Mouse (Mus musculus) heart, embryonic 14.5 days (tissue): ENCODE results near the gene Ano2. TPM values are rescaled to one million over a fixed set of nuclear protein-coding genes. Genes with fewer than 3 reads are reported as not detected.

Experiments
- ATAC-seq: fragments of 200-750 bp; cut with Nextera tagmentation; 2 replicates; pipeline ENCODE4 v1.8.0; 2017; ENCODE audit warnings: low read depth, moderate TSS enrichment; ENCODE audit not compliant: insufficient number of reproducible peaks, insufficient read depth, low FRiP score
- H3K27ac ChIP-seq, 2 experiments: fragments of 200-500 bp in 1 of 2; fragments of 300-500 bp in 1 of 2; sonication (generic) in 1 of 2; replicated peaks in 1 of 2; 2 replicates each; pipeline ENCODE4 v1.5.1; 2012 to 2014; ENCODE audit warnings: low read depth in 2 of 2, low read length in 2 of 2, control low read depth in 1 of 2, mild to moderate bottlenecking in 1 of 2, mixed read lengths in 1 of 2; ENCODE audit not compliant: control insufficient read depth in 1 of 2, insufficient read depth in 1 of 2
- H3K27me3 ChIP-seq: fragments of 300-500 bp; sonication (generic); 2 replicates; pipeline ENCODE4 v1.6.1; 2014; ENCODE audit warnings: mild to moderate bottlenecking, low read length, control low read depth; ENCODE audit not compliant: control insufficient read depth, insufficient read depth
- H3K36me3 ChIP-seq: fragments of 300-500 bp; sonication (generic); 2 replicates; pipeline ENCODE4 v1.6.1; 2014; ENCODE audit warnings: mild to moderate bottlenecking, control low read depth, low read length, mixed read lengths; ENCODE audit not compliant: control insufficient read depth, insufficient read depth
- H3K4me1 ChIP-seq, 2 experiments: fragments of 200-500 bp in 1 of 2; fragments of 300-500 bp in 1 of 2; sonication (generic) in 1 of 2; 2 replicates each; pipeline ENCODE4 v1.6.1; 2012 to 2014; ENCODE audit warnings: low read length in 2 of 2, control low read depth in 1 of 2, mixed read lengths in 1 of 2; ENCODE audit not compliant: control insufficient read depth in 2 of 2, insufficient read depth in 2 of 2
- H3K4me2 ChIP-seq: fragments of 300-500 bp; sonication (generic); 2 replicates; pipeline ENCODE4 v1.6.1; 2014; ENCODE audit warnings: mild to moderate bottlenecking, low read length
- H3K4me3 ChIP-seq, 2 experiments: fragments of 200-500 bp in 1 of 2; fragments of 300-500 bp in 1 of 2; sonication (generic) in 1 of 2; 2 replicates each; pipeline ENCODE4 v1.5.1; 2012 to 2014; ENCODE audit warnings: low read length in 2 of 2, mild to moderate bottlenecking in 2 of 2, control low read depth in 1 of 2, low read depth in 1 of 2, moderate library complexity in 1 of 2; ENCODE audit not compliant: control insufficient read depth in 1 of 2, insufficient read depth in 1 of 2
- H3K9ac ChIP-seq: fragments of 300-500 bp; sonication (generic); 2 replicates; pipeline ENCODE4 v1.6.1; 2014; ENCODE audit warnings: mild to moderate bottlenecking, low read length
- H3K9me3 ChIP-seq: fragments of 300-500 bp; sonication (generic); 2 replicates; pipeline ENCODE4 v1.6.1; 2016; ENCODE audit warnings: low read length, control low read depth; ENCODE audit not compliant: control insufficient read depth
- WGBS: fragments of 180-500 bp; shearing (Covaris S2); extraction: QIAGEN DNeasy Blood & Tissue Kit; methylation state at CpG from one replicate; pipeline ENCODE4 v1.1.7; 2014; 5-methylcytosine and 5-hydroxymethylcytosine counted together
- polyA plus RNA-seq: library from polyadenylated mRNA; unstranded; fragments of >200 nt; fragmentation: Nextera tagmentation; extraction: Ambion mirVana; gene quantifications from 2 replicates; pipeline ENCODE4 v1.2.1, GENCODE M21; 2014

Gene Ano2
- polyA plus RNA-seq, 1 experiment from 2014 or later: 0.38 TPM

DNA sequence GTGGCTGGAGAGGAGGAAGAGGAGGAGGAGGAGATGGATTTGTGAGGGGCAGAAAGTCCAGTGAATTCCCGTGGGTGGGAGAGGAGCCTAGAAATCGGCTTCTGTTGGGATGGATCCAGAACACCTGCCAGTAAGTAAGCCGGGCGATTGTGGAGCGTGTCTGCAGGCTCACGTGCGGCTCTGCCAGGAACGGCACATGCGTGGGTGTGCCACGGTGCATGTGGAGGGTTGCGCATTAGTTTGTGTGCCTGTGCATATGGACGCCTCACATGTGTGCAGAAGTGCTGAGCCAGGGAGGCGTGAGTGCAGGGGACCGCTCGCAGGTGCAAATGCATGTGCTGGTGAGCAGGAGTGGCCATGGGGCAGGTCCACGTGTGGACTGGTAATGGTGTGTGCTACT, 21.0 kb downstream of the Ano2 start:
- H3K4me3 ChIP-seq: no peak overlapping the region
- no peaks in the 10 kb centered on the region for H3K27me3 ChIP-seq
- no peak overlapping the region for H3K4me2 ChIP-seq
- H3K27ac ChIP-seq: no peak overlapping the region
- H3K9me3 ChIP-seq: no peaks in the 10 kb centered on the region
- ATAC-seq: no peak
- WGBS: 80% methylated on average over 16 of the region's 16 CpGs
- no peak overlapping the region for H3K9ac ChIP-seq
- no peaks in the 10 kb centered on the region for H3K36me3 ChIP-seq
- H3K4me1 ChIP-seq: no peaks in the 10 kb centered on the region

DNA sequence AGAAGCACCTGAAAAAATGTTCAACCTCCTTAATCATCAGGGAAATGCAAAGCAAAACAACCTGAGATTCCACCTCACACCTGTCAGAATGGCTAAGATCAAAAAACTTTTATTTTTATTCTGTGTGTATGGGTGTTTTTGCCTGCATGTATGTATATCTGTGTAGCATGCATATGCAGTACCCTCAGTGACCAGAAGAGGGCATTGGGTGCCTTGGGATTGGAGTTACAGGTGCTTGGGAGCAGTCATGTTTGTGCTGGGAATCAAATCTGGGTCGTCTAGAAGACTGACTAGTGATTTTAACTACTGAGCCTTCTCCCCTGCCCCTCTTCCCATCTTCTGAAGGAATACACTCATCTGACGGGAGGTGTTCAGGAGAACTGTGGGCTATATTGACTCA, 36.2 kb downstream of the Ano2 start:
- no peak overlapping the region for H3K9ac ChIP-seq
- no peak overlapping the region for H3K4me3 ChIP-seq
- H3K36me3 ChIP-seq: no peaks in the 10 kb centered on the region
- WGBS: 70% methylated on average over 2 of the region's 2 CpGs
- ATAC-seq: no peak
- no peak overlapping the region for H3K27ac ChIP-seq
- H3K4me2 ChIP-seq: no peak overlapping the region
- H3K4me1 ChIP-seq: no peaks in the 10 kb centered on the region
- no peaks in the 10 kb centered on the region for H3K9me3 ChIP-seq
- no peaks in the 10 kb centered on the region for H3K27me3 ChIP-seq

GRCm38 (mm10) chr6:125727484-125727911, 37.3 kb downstream of the Ano2 start:
- Histone ChIP-seq H3K27me3 (no peaks in the 10 kb centered on the region), H3K4me3 (no peak overlapping the region), H3K4me1 (no peaks in the 10 kb centered on the region), H3K4me2 (no peak overlapping the region), H3K36me3 (no peaks in the 10 kb centered on the region), H3K9me3 (no peaks in the 10 kb centered on the region), H3K27ac (no peak overlapping the region), H3K9ac (no peak overlapping the region)
- ATAC-seq: no peak
- 67% methylated on average over 5 of the region's 5 CpGs for WGBS

GRCm38 (mm10) chr6:125729471-125729870, 39.3 kb downstream of the Ano2 start:
- H3K4me2 ChIP-seq: no peak overlapping the region
- H3K36me3 ChIP-seq: no peaks in the 10 kb centered on the region
- H3K27ac ChIP-seq: no peak overlapping the region
- H3K4me3 ChIP-seq: no peak overlapping the region
- ATAC-seq: no peak; the same call in 1 of the 2 replicates
- H3K4me1 ChIP-seq: no peaks in the 10 kb centered on the region
- H3K9me3 ChIP-seq: no peaks in the 10 kb centered on the region
- 75% methylated on average over 6 of the region's 6 CpGs for WGBS
- no peak overlapping the region for H3K9ac ChIP-seq
- H3K27me3 ChIP-seq: no peaks in the 10 kb centered on the region

DNA sequence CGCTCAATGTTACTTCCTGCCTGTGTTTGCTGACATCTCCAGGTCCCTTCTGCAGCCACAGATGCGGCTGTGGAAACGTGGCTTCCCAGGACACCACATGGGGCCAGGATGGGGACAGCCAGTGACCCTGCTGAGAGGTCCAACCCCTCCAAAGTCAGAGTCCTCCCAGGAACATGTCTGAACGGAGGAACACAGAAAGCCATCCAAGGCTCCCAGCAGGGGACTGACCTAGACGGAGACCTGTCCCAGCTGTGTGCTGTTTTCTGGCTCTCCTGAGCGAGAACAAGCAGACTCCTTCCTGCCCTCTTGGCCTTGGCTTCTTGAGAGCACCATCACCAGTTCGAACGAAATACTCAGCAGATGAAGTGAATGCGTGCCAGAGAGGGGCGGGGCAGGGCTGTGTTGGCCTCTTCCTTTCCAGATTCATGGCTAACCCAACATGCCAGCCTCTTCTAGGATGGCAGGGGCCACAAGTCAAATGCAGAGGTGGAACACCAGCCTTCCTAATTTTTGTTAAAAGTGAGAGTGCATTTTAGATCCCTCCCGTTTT, 39.8 kb downstream of the Ano2 start:
- H3K36me3 ChIP-seq: no peaks in the 10 kb centered on the region
- H3K9ac ChIP-seq: no peak overlapping the region
- H3K27me3 ChIP-seq: no peaks in the 10 kb centered on the region
- H3K4me1 ChIP-seq: no peaks in the 10 kb centered on the region
- no peak for ATAC-seq
- H3K27ac ChIP-seq: no peak overlapping the region
- no peaks in the 10 kb centered on the region for H3K9me3 ChIP-seq
- H3K4me2 ChIP-seq: no peak overlapping the region
- WGBS: 68% methylated on average over 11 of the region's 11 CpGs
- no peak overlapping the region for H3K4me3 ChIP-seq

DNA sequence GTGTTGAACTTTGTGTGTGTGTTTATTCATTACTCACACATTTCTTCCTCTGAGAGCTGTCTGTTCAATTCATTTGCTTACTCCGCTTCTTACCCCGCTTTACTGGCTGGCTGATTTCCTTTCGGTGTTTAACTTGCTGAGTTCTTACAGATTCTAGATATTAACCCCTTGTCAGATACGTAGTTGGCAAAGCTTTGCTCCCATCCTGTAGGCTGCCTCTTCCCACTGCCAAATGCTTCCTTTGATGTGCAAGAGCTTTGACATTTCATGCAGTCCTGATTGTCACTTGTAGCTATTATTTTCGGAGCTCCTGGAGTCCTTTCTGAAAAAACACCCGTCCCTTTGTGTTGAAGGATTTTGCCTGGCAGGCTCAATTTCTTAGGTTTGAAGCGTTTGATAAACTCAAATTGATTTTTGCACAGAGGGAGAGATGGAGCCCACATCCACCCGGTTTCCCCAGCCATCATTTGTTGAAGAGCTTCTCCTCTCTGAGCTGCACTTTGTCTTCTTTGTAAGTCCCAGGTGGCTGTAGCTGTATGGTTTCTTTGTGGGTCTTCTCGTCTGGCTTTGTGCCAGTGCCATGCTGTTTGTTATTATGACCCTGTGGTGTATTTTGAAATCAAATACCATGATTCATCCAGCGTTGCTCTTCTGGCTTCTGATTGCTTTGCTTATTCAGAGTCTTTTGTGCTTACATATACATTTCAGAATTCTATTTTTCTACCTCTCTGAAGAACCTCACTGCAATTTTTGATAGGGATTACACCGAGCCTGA, 47.5 kb downstream of the Ano2 start:
- no peaks in the 10 kb centered on the region for H3K9me3 ChIP-seq
- no peaks in the 10 kb centered on the region for H3K4me1 ChIP-seq
- no peak overlapping the region for H3K4me2 ChIP-seq
- H3K9ac ChIP-seq: no peak overlapping the region
- no peaks in the 10 kb centered on the region for H3K27me3 ChIP-seq
- 58% methylated on average over 11 of the region's 11 CpGs for WGBS
- no peak for ATAC-seq
- H3K4me3 ChIP-seq: no peak overlapping the region
- H3K36me3 ChIP-seq: no peaks in the 10 kb centered on the region
- H3K27ac ChIP-seq: no peak overlapping the region

- Histone ChIP-seq H3K4me1 (no peaks in the 10 kb centered on the region; a peak in 1 of 4 replicates), H3K27me3 (no peaks in the 10 kb centered on the region), H3K27ac (no peak overlapping the region), H3K4me2 (no peak overlapping the region), H3K9me3 (no peaks in the 10 kb centered on the region), H3K4me3 (no peak overlapping the region), H3K36me3 (no peaks in the 10 kb centered on the region), H3K9ac (no peak overlapping the region)
- ATAC-seq: no peak
- 86% methylated on average over 10 of the region's 10 CpGs for WGBS
Observed at GRCm38 (mm10) chr6:125743203-125744100, 53.2 kb downstream of the Ano2 start.
